Mouse (Mus musculus) kidney, adult 10 weeks (tissue): ENCODE measurements around the gene Spata31d1a. TPM values are rescaled to one million over a fixed set of nuclear protein-coding genes. Genes with fewer than 3 reads are reported as not detected.

Experiments used
- polyA plus RNA-seq: library from polyadenylated mRNA; stranded (reverse); fragments of 350-450 nt; fragmentation: Illumina TruSeq; extraction: RNeasy Lipid Tissue Mini Kit (QIAGEN cat#74804); gene quantifications from one replicate; pipeline ENCODE4 v1.2.3, GENCODE M21; 2014; ENCODE audit warnings: low read depth, low replicate concordance

Gene Spata31d1a
- polyA plus RNA-seq = not detected

DNA sequence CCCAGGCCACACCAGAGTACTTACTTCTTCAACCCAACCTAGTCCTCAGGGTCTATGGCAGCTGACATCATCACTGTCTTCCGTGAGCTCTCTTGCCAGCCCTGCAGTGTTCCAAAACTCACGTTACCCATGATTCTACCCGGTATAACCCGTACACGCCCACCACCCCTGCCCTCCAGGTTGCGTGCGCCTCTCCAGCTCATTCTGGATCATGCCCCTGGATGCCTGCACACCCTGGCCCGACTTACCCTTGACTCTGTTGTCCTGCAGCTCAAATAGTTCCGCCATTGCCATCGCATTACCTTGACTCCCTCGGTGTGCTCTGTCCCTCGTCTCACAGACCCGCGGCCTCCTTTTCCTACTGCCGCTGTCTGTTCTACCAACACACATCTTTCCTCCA, at the start of gene Spata31d1a:
TSS of gene Spata31d1a (minus strand) at position 101 of the 400 bp plus-strand sequence.

DNA sequence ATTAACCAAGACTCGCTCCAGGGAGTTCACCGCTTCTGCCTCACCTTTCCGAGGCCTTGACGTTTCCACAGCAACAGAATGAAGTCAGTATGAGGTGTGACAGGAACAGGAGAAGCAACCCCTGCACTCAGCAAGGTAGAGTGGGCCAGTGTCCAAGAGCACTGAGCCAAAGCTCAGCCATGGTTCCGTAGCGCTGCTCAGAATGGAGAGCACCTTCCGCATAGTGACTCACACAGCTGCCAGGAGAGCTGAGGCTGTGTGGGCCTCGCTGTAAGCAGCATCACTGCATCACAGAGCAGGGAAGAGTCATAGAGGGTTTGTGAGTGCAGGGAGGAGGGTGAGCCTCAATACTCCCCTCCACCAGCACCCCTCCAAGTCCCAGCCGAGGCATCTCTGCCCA, 36.6 kb upstream of the Spata31d1a start, which contains the start of gene 1700014D04Rik:
TSS of gene 1700014D04Rik (minus strand) at position 42 of the 400 bp plus-strand sequence.

GRCm38 (mm10) chr13:59731652-59732051, 21.5 kb upstream of the Spata31d1a start, which contains the start of gene Spata31d1d:
Spata31d1d (minus strand) TSS chr13:59731752.

GRCm38 (mm10) chr13:59711984-59712383, 1.9 kb upstream of the Spata31d1a start, which contains the start of gene Spata31d1b:
Spata31d1b (plus strand) TSS chr13:59712284.

GRCm38 (mm10) chr13:59694008-59694407, 16.1 kb downstream of the Spata31d1a start, which contains the start of gene 4921517D22Rik:
4921517D22Rik (minus strand) TSS chr13:59694108.

DNA sequence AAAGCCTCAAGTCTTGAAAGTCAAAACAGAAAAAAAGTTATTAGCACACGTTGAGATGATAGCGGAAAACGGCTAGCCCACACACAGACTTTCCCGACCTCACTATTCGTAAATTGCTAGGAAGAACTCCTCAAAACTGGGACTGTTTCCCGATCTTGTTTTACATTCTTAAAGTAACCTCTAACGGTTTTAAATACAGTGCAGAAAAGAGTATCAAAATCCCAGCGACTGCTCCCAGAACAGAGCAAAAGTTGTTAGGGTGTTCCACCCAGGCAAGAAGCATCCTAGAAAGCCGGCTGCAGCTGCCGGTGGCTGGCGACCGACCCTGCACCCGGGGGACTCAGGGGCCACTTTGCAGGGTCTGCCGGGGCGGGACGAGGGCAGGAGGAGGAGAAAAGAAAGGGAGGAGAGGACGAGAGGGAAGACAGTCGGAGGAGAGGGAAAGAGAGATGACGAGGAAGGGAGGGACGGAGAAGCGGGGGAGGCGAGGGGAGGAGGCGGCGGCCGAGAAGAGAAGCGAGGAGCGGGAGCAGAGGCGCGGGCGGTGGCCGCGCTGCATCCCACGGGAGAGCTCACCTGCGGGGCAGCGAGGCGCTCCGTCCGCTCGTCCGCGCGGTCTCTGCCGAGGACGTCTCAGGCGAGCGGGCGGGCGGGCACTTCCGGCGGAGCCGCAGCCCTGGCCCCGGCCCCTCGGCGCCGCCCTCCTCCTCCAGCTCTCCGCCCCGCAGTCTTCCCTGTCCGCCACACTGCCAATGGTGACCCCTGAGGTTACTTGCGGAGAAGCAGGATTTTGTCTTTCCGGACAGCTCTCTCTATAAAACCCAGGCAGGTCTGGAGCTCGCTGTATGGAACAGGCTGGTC, 34.7 kb downstream of the Spata31d1a start, which contains the start of gene Golm1:
TSS of gene Golm1 (minus strand) at position 661 of the 861 bp plus-strand sequence.

Other genes starting within 250 kb of the Spata31d1a start
- gene Agtpbp1, start 125.1 kb downstream of the Spata31d1a start, polyA plus RNA-seq = 51.1 TPM
- gene Naa35, start 125.1 kb downstream of the Spata31d1a start, polyA plus RNA-seq = 118 TPM
- gene Golm1, start 34.5 kb downstream of the Spata31d1a start, polyA plus RNA-seq = 9.6 TPM
- gene 4921517D22Rik, start 16.2 kb downstream of the Spata31d1a start, polyA plus RNA-seq = not detected
- not detected for gene Spata31d1b, start 2.0 kb upstream of the Spata31d1a start, polyA plus RNA-seq
- gene Spata31d1d, start 21.4 kb upstream of the Spata31d1a start, polyA plus RNA-seq = not detected
- not detected for gene 1700014D04Rik, start 36.4 kb upstream of the Spata31d1a start, polyA plus RNA-seq
- 138 TPM for gene Isca1, start 59.5 kb upstream of the Spata31d1a start, polyA plus RNA-seq
- gene Gm49354, start 71.9 kb upstream of the Spata31d1a start, polyA plus RNA-seq = not detected
- 101 TPM for gene Tut7, start 112.8 kb upstream of the Spata31d1a start, polyA plus RNA-seq